Mouse (Mus musculus) embryonic fibroblast, embryonic 13.5 days (primary cell): Measurements from ENCODE around the gene Sycp2. TPM values are rescaled to one million over a fixed set of nuclear protein-coding genes. Genes with fewer than 3 reads are reported as not detected.

ENCODE experiments used
- H3K27ac ChIP-seq: 2 replicates; pipeline ENCODE4 v1.5.1; 2012; ENCODE audit warnings: low read length, control low read depth, inconsistent platforms; ENCODE audit not compliant: insufficient read depth
- H3K4me1 ChIP-seq: 2 replicates; pipeline ENCODE4 v1.6.1; 2011; ENCODE audit warnings: low read length; ENCODE audit not compliant: control insufficient read depth, insufficient read depth
- H3K4me3 ChIP-seq: 2 replicates; pipeline ENCODE4 v1.5.1; 2011; ENCODE audit warnings: mild to moderate bottlenecking, control low read depth, low read length; ENCODE audit not compliant: insufficient read depth
- CTCF ChIP-seq: IDR thresholded peaks from 2 replicates; pipeline ENCODE4 v1.5.1; 2011; ENCODE audit warnings: mild to moderate bottlenecking, control low read depth, low read length, moderate library complexity, borderline replicate concordance; ENCODE audit not compliant: insufficient read depth
- POLR2A ChIP-seq: IDR thresholded peaks from 2 replicates; pipeline ENCODE4 v1.6.1; 2011; ENCODE audit warnings: low read depth, mild to moderate bottlenecking, control low read depth, low read length, moderate library complexity
- polyA plus RNA-seq: library from polyadenylated mRNA; stranded (reverse); fragments of >200 nt; gene quantifications from 2 replicates; pipeline ENCODE4 v1.2.4, GENCODE M21; 2011; ENCODE audit warnings: low read depth; ENCODE audit not compliant: missing spikeins, insufficient read length

Gene Sycp2
- 0.50 and 1.1 TPM in 2 replicates for polyA plus RNA-seq

DNA sequence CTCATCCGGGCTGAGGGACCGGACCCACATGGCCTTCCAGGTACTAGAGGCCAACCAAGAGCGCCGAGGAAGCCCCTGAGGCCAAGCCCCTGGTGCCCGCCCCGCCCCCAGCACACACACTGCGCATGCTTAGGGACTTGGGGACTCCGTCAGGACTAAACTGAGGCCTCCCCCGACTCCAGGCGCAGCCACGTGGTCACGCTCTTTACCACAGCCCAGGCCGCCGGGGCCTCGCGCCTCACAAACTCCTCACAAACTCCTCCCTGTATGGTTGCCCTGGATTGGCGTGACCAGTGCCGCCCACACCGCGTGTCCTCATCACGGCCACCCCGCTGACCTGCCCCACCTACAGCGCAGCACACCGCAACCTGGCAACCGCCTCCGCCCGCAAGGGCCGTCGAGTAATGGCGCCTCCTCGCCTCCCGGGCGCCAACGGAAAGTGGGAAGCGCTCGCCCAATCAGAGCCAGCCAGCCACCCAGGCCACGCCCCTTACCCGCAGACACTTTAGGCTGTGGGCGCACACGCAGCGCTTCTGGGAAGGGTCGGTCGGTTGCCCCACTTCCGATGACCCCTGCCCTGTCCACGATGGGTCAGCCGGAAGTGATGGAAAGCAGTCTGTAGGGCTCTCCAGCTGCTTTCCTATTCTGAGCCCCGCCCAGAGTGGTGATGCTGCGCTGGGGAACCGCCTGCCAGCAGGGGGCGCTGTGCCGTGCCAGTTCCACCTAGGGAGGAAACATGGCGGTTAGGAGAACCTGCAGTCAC lies at the start of gene Sycp2:
TSS of gene Sycp2 (minus strand) at position 633 of the 763 bp plus-strand sequence.
- H3K4me3 ChIP-seq, result no peak within 1 kb of the TSS
- H3K4me1 ChIP-seq, result no peaks in the 10 kb centered on the region
- H3K27ac ChIP-seq, result no peak within 1 kb of the TSS
- no peak for TF ChIP-seq POLR2A
- TF ChIP-seq CTCF, result peak; percentile 43; the same call in 1 of the 2 replicates

DNA sequence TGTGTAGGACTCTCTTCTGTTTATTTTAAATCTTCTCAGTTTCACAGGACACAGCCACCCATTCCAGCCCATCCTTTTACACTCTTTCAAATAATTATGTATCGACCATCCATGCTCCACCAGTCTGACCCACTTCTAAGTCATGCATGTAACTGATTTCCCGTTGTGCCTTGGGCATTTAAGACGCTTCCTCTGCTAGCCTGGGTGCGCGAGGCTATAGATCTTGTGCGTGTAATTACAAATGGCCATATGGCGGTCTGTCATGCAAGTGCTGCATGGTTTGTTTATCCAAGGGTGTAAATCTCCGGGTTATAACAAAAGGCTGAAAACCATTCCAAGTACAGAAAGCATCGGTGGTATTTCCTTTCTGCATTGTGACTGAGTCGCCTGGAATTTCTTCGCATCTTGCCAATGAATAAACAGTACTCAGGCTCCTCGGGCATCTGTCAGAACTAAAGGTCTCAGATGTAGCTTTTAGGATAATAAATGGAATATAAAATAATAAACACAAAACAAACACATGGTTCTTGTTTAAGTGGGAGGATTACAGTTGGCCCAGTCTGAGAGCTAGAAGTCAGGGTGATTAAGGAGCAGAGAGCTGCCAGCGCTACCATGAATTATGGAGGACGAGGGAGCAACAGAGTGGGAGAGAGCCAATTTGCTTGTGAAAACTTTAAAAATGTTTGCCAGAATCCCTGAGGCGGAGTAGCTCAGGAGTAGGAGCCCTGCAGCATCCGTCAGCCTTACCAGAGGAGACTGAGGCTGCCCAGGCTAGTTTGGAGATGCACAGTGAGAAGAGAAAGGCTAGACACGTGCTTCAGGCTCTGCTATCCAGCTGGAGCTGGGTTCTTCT lies 47.4 kb upstream of the Sycp2 start:
- peak overlapping the region; percentile 87 for H3K27ac ChIP-seq
- TF ChIP-seq POLR2A (peak; percentile 17; the same call in 1 of the 2 replicates), CTCF (no peak)
- peaks cover 5% of the 10 kb centered on the region; the same call in 1 of the 2 replicates for H3K4me1 ChIP-seq
- no peak overlapping the region for H3K4me3 ChIP-seq

DNA sequence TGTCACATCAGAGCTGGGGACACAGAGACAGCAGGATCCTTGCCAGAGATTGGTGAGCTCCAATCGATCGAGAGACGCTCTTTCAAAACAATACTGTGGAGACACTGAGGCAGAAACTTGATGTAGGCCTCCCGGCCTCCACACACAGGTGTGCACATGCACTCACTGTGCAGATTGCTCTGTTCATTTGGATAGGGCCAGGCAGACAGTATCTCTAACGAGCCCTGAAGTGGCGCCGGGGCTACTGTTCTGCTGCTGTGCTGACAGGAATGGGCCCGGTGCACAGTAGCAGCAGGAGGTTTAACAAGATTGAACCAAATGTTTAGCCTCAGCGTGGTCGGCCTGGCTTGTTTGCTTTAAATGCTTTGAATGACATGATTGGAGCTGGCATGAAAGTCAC lies 43.5 kb upstream of the Sycp2 start:
- Histone ChIP-seq H3K4me1 (peaks cover 3% of the 10 kb centered on the region; the same call in 1 of the 2 replicates), H3K4me3 (no peak overlapping the region), H3K27ac (no peak overlapping the region)
- TF ChIP-seq POLR2A (no peak), CTCF (no peak)

DNA sequence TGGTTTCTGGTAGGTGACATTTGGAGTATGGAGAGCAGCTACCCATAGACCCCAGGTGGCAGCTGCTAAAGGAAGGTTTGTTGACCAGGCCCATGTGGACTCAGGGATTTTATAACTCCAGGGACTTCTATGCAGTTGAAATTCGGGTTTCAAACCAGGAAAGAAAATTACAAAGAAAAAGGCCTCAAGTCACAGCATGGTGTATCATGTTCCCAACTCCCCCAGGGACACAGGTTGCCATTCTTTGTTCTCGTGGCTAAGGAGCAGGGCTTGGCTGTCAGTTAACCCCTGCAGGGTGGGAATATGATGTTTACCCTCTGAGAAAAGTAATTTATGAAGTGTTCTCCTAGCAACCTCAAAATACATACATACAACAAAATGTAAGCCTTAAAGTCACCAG lies 42.8 kb upstream of the Sycp2 start:
- Histone ChIP-seq H3K4me1 (no peaks in the 10 kb centered on the region), H3K27ac (no peak overlapping the region), H3K4me3 (no peak overlapping the region)
- no peak for TF ChIP-seq POLR2A
- no peak for TF ChIP-seq CTCF

DNA sequence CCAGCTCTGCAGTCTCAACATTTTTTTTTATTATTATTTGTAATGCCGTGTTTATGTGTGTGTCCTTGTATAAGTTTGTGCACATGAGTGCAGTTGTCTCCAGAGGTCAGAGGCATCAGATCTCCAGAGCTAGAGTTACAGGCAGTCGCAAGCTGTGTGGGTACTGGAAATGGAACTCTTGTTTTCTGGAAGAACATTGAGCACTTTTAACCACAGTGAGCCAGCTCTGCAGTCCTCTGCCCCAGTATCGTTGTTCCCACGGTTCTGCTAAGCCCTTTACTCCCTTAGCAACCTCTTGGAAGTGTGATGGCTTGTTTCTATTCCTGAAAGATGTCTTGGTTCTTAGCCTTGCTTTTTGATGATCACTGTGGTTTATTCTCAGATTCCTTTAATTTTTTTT lies 41.9 kb upstream of the Sycp2 start:
- Histone ChIP-seq H3K27ac (no peak overlapping the region), H3K4me3 (no peak overlapping the region), H3K4me1 (no peaks in the 10 kb centered on the region)
- TF ChIP-seq CTCF, result no peak
- TF ChIP-seq POLR2A, result no peak

DNA sequence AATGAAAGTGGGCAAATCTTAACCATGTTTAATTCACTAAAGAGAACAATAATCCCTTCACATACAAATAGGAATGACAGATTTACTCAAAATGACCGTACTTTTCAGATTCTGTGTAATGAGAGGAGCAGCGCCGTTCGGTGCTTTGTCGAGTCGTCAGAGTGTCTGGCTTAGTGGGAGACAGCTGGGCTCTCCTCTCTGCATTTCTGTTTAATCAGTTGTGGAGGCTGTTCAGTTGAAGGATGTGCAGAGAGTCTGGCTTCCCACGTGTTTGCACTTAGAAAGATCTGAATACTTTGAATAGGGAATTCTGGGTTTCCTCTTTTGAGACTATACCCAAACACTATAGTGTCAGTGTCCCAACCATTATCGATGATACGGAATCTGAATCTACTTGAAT lies 29.8 kb upstream of the Sycp2 start:
- H3K27ac ChIP-seq, result no peak overlapping the region
- TF ChIP-seq POLR2A, result no peak
- H3K4me1 ChIP-seq, result peaks cover 5% of the 10 kb centered on the region; the same call in 1 of the 2 replicates
- H3K4me3 ChIP-seq, result no peak overlapping the region

DNA sequence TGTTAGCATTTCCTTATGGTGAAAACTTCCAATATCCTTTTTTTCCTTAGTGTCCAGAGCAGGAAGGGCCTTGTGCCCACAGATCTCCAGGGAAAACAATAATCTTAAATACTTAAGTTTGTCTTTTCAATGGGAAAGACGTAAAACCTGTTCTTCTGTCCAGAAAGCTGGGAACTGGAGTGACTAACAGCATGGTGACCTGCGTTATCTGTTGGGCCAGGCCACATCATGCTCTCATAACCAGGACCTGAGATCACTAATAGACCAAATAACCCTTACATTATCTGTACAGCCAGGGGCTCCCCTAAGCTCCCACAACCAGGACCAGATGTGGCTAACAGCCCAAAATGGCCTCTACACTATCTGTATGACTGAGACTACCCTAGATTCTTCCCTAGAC lies 26.4 kb upstream of the Sycp2 start:
- TF ChIP-seq CTCF, result no peak
- no peak for TF ChIP-seq POLR2A
- Histone ChIP-seq H3K27ac (no peak overlapping the region), H3K4me1 (peaks cover 5% of the 10 kb centered on the region; the same call in 1 of the 2 replicates), H3K4me3 (no peak overlapping the region)

DNA sequence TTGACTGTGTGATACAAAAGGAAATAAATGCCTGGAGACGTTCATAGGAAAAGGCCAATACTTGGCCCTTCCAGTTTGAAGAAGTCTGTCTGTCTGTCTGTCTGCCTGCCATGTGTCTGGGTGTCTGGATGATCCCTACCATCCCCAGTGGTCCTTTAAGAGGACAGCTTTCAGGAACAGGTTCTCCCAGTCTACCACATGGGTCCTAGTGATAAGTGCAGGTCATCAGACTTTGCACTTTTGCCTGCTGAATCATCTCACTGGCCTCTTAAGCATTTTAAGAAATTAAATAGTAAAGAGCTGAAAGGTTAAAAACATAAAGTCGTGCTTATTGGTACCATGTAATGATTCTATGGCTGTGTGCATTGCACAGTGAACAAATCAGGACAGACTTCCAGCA lies 26.0 kb upstream of the Sycp2 start:
- Histone ChIP-seq H3K27ac (no peak overlapping the region), H3K4me1 (peaks cover 5% of the 10 kb centered on the region; the same call in 1 of the 2 replicates), H3K4me3 (no peak overlapping the region)
- TF ChIP-seq CTCF, result no peak
- TF ChIP-seq POLR2A, result no peak

DNA sequence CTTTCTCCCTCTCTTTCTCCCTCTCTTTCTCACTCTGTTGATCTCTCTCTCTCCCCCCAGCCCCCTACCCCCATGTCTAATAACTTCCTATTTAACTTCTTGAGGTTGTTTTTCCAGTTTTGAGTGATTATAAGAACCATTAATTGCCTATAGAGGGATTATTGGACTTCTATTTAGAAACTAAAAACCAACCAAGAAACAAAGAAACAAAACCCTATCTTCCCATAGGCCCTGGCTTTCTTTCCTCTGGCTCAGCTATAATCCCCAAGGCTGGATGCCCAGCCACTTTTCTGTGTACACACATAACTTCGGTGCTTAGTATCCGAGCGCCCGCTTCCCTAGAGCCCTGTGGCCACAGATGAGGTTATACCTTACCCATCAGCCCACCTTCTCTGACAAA lies 22.7 kb upstream of the Sycp2 start, which contains the start of gene Cdh26:
TSS of gene Cdh26 (plus strand) at position 301 of the 400 bp plus-strand sequence.
- Histone ChIP-seq H3K4me3 (no peak within 1 kb of the TSS), H3K4me1 (peaks cover 5% of the 10 kb centered on the region; the same call in 1 of the 2 replicates), H3K27ac (no peak within 1 kb of the TSS)
- TF ChIP-seq CTCF, result no peak
